Mouse (Mus musculus): ENCODE measurements at regions not wholly inside any gene's neighbourhood (a gene's known extent, or its start where the extent isn't known, plus 50 kb on each side); places are given as distances from the start of the nearest gene placed in this dataset.

GRCm38 (mm10) chr5:47334299-47334698 lies 648.6 kb upstream of the Slit2 start:
- DNase-seq (ENCODE audit: low read depth, low spot score) = no peak

GRCm38 (mm10) chr5:47336511-47336910 lies 646.4 kb upstream of the Slit2 start:
- no peak for DNase-seq (ENCODE audit: low read depth, low spot score)

- no peak for DNase-seq (ENCODE audit: low read depth, low spot score)
These were observed 643.1 kb upstream of the Slit2 start for GRCm38 (mm10) chr5:47339807-47340206.

GRCm38 (mm10) chr5:47370184-47370583 lies 612.8 kb upstream of the Slit2 start:
- no peak for DNase-seq (ENCODE audit: low read depth, low spot score)

- no peak for DNase-seq (ENCODE audit: low read depth, low spot score)
These were observed 597.0 kb upstream of the Slit2 start for GRCm38 (mm10) chr5:47385930-47386329.

GRCm38 (mm10) chr5:47386750-47387149 lies 596.2 kb upstream of the Slit2 start:
- DNase-seq (ENCODE audit: low read depth, low spot score) = no peak

- no peak for DNase-seq (ENCODE audit: low read depth, low spot score)
These were observed 592.2 kb upstream of the Slit2 start for GRCm38 (mm10) chr5:47390735-47391134.

GRCm38 (mm10) chr5:47396874-47397273 lies 586.1 kb upstream of the Slit2 start:
- DNase-seq (ENCODE audit: low read depth, low spot score) = no peak

- DNase-seq (ENCODE audit: low read depth, low spot score) = no peak
These were observed 561.0 kb upstream of the Slit2 start for GRCm38 (mm10) chr5:47421916-47422315.

GRCm38 (mm10) chr5:47426040-47426439 lies 556.9 kb upstream of the Slit2 start:
- DNase-seq (ENCODE audit: low read depth, low spot score) = no peak

- DNase-seq (ENCODE audit: low read depth, low spot score) = no peak
These were observed 556.5 kb upstream of the Slit2 start for GRCm38 (mm10) chr5:47426467-47426866.

GRCm38 (mm10) chr5:47429217-47430172 lies 553.4 kb upstream of the Slit2 start:
- DNase-seq (ENCODE audit: low read depth, low spot score) = no peak

- no peak for DNase-seq (ENCODE audit: low read depth, low spot score)
These were observed 551.2 kb upstream of the Slit2 start for GRCm38 (mm10) chr5:47431599-47432328.

GRCm38 (mm10) chr5:47436455-47436854 lies 546.5 kb upstream of the Slit2 start:
- DNase-seq (ENCODE audit: low read depth, low spot score) = no peak

- DNase-seq (ENCODE audit: low read depth, low spot score) = no peak
These were observed 536.5 kb upstream of the Slit2 start for GRCm38 (mm10) chr5:47446305-47447028.

GRCm38 (mm10) chr5:47464848-47465247 lies 518.1 kb upstream of the Slit2 start:
- no peak for DNase-seq (ENCODE audit: low read depth, low spot score)

- no peak for DNase-seq (ENCODE audit: low read depth, low spot score)
These were observed 513.5 kb upstream of the Slit2 start for GRCm38 (mm10) chr5:47469394-47469793.

- DNase-seq (ENCODE audit: low read depth, low spot score) = no peak
These were observed 510.7 kb upstream of the Slit2 start for GRCm38 (mm10) chr5:47472027-47472825.

GRCm38 (mm10) chr5:47479908-47480307 lies 503.0 kb upstream of the Slit2 start:
- no peak for DNase-seq (ENCODE audit: low read depth, low spot score)

GRCm38 (mm10) chr5:47496218-47496617 lies 486.7 kb upstream of the Slit2 start:
- DNase-seq (ENCODE audit: low read depth, low spot score) = no peak

- no peak for DNase-seq (ENCODE audit: low read depth, low spot score)
These were observed 480.0 kb upstream of the Slit2 start for GRCm38 (mm10) chr5:47502764-47503416.

All from brain, embryonic 18.5 days (tissue).